Mouse (Mus musculus): ENCODE measurements at regions not wholly inside any gene's neighbourhood (a gene's known extent, or its start where the extent isn't known, plus 50 kb on each side); places are given as distances from the start of the nearest gene placed in this dataset.

- DNase-seq (ENCODE audit: low spot score): no peak
Observed at GRCm38 (mm10) chr10:8944586-8944985, 58.7 kb upstream of the Sash1 start.

GRCm38 (mm10) chr10:8943698-8944097 is 57.8 kb upstream of the Sash1 start:
- DNase-seq (ENCODE audit: low spot score): no peak

GRCm38 (mm10) chr10:8942967-8943471 is 57.1 kb upstream of the Sash1 start:
- DNase-seq (ENCODE audit: low spot score): no peak

- DNase-seq (ENCODE audit: low spot score): no peak
Observed at GRCm38 (mm10) chr10:8936369-8936768, 50.5 kb upstream of the Sash1 start.
